Mouse (Mus musculus) embryonic facial prominence, embryonic 12.5 days (tissue): ENCODE measurements around the gene Pck1. TPM values are rescaled to one million over a fixed set of nuclear protein-coding genes. Genes with fewer than 3 reads are reported as not detected.

ENCODE experiments used
- ATAC-seq: fragments of 200-750 bp; cut with Nextera tagmentation; 2 replicates; pipeline ENCODE4 v1.8.0; 2017; ENCODE audit not compliant: insufficient number of reproducible peaks, insufficient read depth, low FRiP score, low TSS enrichment
- H3K27ac ChIP-seq: fragments of 300-500 bp; sonication (generic); 2 replicates; pipeline ENCODE4 v1.5.1; 2016; ENCODE audit warnings: mild to moderate bottlenecking
- H3K27me3 ChIP-seq: fragments of 300-500 bp; sonication (generic); 2 replicates; pipeline ENCODE4 v1.6.1; 2016; ENCODE audit warnings: mild to moderate bottlenecking, moderate library complexity
- H3K36me3 ChIP-seq: fragments of 300-500 bp; sonication (generic); 2 replicates; pipeline ENCODE4 v1.6.1; 2016; ENCODE audit warnings: mild to moderate bottlenecking
- H3K4me1 ChIP-seq: fragments of 300-500 bp; sonication (generic); 2 replicates; pipeline ENCODE4 v1.6.1; 2016
- H3K4me2 ChIP-seq: fragments of 300-500 bp; sonication (generic); replicated peaks from 2 replicates; pipeline ENCODE4 v1.6.1; 2016; ENCODE audit warnings: mild to moderate bottlenecking, moderate library complexity
- H3K4me3 ChIP-seq: fragments of 300-500 bp; sonication (generic); 2 replicates; pipeline ENCODE4 v1.5.1; 2016; ENCODE audit warnings: mild to moderate bottlenecking
- H3K9ac ChIP-seq: fragments of 300-500 bp; sonication (generic); 2 replicates; pipeline ENCODE4 v1.6.1; 2016; ENCODE audit warnings: mild to moderate bottlenecking, moderate library complexity
- H3K9me3 ChIP-seq: fragments of 300-500 bp; sonication (generic); 2 replicates; pipeline ENCODE4 v1.6.1; 2016; ENCODE audit warnings: mild to moderate bottlenecking, moderate library complexity
- WGBS: fragments of 180-500 bp; shearing (Covaris S2); methylation state at CpG from one replicate; pipeline ENCODE4 v1.1.7; 2016; 5-methylcytosine and 5-hydroxymethylcytosine counted together
- polyA plus RNA-seq: library from polyadenylated mRNA; unstranded; fragments of >200 nt; fragmentation: Nextera tagmentation; extraction: Ambion mirVana; gene quantifications from 2 replicates; pipeline ENCODE4 v1.2.1, GENCODE M21; 2016

The Pck1 gene
- polyA plus RNA-seq, 1 experiment from 2014 or later = not detected

DNA sequence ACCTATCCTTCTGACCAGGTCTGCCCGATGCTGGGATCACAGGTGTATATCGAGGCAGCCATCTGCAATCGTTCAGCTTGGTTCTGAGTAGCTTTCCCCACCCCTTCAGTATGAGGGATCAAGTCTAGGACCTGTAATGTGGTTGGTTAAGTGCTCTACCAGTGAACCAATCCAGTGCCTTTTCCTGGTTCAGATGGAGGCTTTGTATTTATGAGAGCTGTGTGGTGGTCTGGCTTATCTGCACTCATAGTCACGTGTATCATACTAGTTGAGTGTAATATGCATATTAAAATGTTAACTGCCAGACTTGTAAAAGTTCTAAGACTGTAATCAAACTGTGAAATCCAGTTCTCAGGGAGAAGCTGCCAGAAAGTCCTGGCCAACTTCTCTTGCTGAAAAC lies 26.5 kb upstream of the Pck1 start:
- Histone ChIP-seq H3K4me1 (no peaks in the 10 kb centered on the region), H3K4me2 (no peak overlapping the region), H3K4me3 (no peak overlapping the region), H3K27ac (no peak overlapping the region), H3K36me3 (no peaks in the 10 kb centered on the region), H3K9ac (no peak overlapping the region), H3K27me3 (no peaks in the 10 kb centered on the region), H3K9me3 (no peaks in the 10 kb centered on the region)
- 88% methylated on average over 4 of the region's 4 CpGs for WGBS
- no peak for ATAC-seq

DNA sequence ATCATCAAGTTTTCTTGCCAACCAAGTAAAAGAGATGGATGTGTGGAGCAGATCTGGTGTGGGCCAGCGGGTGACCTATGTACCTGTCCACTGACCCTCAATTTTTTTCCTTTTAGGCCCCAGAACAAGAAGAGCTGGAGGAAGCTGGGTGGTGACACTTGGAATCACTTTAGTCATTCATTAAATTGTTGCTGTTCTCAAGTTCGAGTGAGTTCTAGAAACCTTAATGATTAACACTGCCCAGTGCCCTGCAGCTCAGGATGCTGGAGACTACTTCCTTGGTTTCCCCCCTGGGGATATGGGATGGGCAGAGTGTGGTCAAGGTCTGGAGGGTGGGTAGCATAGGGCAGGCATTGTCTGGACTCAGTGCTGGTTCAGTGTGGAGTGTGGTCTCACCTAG lies 23.7 kb upstream of the Pck1 start:
- H3K27ac ChIP-seq = no peak overlapping the region
- H3K27me3 ChIP-seq = no peaks in the 10 kb centered on the region
- no peaks in the 10 kb centered on the region for H3K9me3 ChIP-seq
- H3K4me3 ChIP-seq = no peak overlapping the region
- H3K4me1 ChIP-seq = no peaks in the 10 kb centered on the region
- ATAC-seq = 0 out of 2 replicates have a peak, but pooled peaks have one; percentile 41
- H3K9ac ChIP-seq = no peak overlapping the region
- H3K4me2 ChIP-seq = no peak overlapping the region
- 72% methylated on average over 2 of the region's 2 CpGs for WGBS
- no peaks in the 10 kb centered on the region for H3K36me3 ChIP-seq

DNA sequence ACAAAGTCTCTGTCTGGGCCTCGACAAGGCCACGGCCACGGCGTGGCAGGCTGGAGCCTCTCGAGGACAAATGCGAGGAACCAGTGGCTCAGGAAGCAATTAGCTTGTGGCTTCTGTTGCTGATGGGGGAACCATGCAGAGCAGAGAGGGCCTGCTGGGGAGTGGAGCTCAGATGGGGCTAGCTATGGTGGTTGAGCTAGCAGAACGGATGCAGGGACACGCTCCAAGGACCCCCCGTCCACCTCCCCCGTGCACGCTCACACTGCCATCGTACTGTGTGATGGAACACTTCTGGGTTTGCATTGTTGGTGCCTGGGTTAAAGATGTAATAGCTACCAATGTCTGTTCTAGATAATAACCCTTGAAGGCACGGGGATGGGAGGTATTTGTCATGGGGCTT lies 20.6 kb upstream of the Pck1 start:
- H3K9ac ChIP-seq = no peak overlapping the region
- no peak for ATAC-seq
- no peak overlapping the region for H3K4me2 ChIP-seq
- no peaks in the 10 kb centered on the region for H3K27me3 ChIP-seq
- WGBS = 80% methylated on average over 13 of the region's 13 CpGs
- no peaks in the 10 kb centered on the region for H3K36me3 ChIP-seq
- no peaks in the 10 kb centered on the region for H3K4me1 ChIP-seq
- no peak overlapping the region for H3K4me3 ChIP-seq
- H3K27ac ChIP-seq = no peak overlapping the region
- no peaks in the 10 kb centered on the region for H3K9me3 ChIP-seq

DNA sequence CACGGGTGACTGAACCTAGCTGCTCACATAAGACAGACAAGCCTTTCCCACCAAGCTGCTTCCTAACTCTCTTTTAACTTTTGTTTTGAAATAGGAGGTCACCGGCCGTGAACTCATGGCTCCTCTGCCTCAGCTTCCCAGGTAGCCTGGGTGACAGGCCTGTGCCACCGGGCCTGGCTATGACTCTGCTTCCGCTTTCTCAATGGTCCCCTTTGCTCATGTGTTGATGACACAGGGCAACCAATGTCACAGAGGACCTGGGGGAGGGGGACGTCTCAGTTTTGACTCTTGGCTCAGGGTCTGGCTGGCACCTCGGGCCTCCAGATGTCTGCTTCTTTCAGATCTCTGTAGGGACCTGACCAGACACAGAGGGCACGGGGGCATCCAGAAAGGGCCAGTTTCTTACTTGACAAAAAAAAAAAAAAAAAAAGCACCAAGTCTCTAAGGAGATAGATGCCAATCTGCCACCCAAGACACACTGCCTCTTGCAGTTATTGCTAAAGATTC lies 20.0 kb upstream of the Pck1 start:
- Histone ChIP-seq H3K4me1 (no peaks in the 10 kb centered on the region), H3K9me3 (no peaks in the 10 kb centered on the region), H3K27me3 (no peaks in the 10 kb centered on the region), H3K4me2 (no peak overlapping the region), H3K36me3 (no peaks in the 10 kb centered on the region), H3K4me3 (no peak overlapping the region), H3K27ac (no peak overlapping the region), H3K9ac (no peak overlapping the region)
- ATAC-seq = no peak
- 73% methylated on average over 8 of the region's 8 CpGs for WGBS

DNA sequence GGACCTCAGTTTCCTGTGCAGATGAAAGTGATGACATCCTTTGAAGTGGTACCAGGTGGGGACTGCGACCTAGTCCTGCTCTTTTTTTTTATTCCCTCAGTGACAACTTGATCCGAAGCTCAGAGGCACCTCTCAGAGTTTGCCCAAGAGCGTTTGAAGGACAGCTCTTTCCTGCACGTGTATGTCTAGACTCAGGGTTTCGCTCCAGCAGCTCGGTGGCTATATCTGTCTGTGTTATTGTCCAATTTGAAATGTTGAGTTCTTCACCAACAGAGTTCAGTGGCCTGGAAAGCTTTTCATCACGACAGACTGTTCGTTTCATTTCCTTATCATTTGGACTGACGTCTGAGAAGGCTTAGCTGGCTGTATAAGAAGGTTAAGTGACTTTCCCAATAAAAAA lies 18.2 kb upstream of the Pck1 start:
- H3K27ac ChIP-seq = no peak overlapping the region
- H3K36me3 ChIP-seq = no peaks in the 10 kb centered on the region
- H3K4me2 ChIP-seq = no peak overlapping the region
- no peaks in the 10 kb centered on the region for H3K27me3 ChIP-seq
- H3K4me3 ChIP-seq = no peak overlapping the region
- 0 out of 2 replicates have a peak, but pooled peaks cover 5% of the 10 kb centered on the region for H3K4me1 ChIP-seq
- ATAC-seq = no peak
- H3K9ac ChIP-seq = no peak overlapping the region
- WGBS = 73% methylated on average over 9 of the region's 9 CpGs
- H3K9me3 ChIP-seq = no peaks in the 10 kb centered on the region

DNA sequence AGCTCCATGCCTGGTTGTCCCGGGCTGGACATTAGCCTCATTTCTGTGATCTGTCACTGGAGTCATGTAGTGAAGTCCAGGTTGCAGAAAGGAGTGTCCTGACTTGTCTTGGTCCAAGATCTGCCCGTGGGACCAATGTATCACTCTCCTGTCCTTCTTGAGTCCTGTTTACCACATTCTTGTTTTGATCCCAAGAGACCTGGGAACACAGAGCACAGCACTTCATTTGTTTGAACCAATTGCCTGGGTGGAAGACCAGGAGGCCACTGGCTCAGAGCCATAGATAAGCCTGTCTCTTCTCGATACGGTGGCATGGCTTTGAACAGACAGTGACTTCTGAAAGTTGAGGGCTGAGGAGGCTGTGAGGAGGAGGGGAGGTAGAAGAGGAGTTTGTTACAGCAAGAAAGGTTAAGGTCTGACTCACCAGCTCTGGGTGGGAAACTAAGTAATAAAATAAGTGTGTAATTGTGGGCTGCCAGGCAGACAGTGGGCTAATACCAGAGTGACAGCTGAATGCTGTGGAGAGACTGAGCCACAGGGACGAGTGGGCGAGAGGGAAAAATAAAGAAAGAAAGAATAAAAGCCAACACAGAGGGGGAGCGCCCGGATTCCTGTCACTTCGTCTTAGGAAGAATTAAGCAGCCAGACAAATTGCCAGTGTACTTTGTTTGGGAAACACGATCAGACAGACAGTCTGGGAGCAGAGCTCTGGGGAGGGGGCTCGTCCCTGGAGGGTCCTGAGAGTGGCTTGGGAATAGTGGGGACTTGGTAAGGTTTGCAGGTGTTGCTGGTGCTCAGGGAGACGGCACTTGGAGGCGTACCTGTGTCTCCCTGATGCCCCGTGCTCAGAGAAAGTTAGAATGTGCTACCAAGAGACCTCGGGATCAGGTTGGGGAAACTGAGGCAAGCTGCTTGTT lies 14.3 kb upstream of the Pck1 start:
- no peaks in the 10 kb centered on the region for H3K9me3 ChIP-seq
- no peak; the same call in 1 of the 2 replicates for ATAC-seq
- WGBS = 58% methylated on average over 15 of the region's 15 CpGs
- no peak overlapping the region for H3K9ac ChIP-seq
- 0 out of 2 replicates have a peak, but pooled peaks cover 5% of the 10 kb centered on the region for H3K4me1 ChIP-seq
- no peak overlapping the region for H3K27ac ChIP-seq
- H3K4me3 ChIP-seq = no peak overlapping the region
- H3K36me3 ChIP-seq = no peaks in the 10 kb centered on the region
- H3K27me3 ChIP-seq = no peaks in the 10 kb centered on the region
- no peak overlapping the region for H3K4me2 ChIP-seq

DNA sequence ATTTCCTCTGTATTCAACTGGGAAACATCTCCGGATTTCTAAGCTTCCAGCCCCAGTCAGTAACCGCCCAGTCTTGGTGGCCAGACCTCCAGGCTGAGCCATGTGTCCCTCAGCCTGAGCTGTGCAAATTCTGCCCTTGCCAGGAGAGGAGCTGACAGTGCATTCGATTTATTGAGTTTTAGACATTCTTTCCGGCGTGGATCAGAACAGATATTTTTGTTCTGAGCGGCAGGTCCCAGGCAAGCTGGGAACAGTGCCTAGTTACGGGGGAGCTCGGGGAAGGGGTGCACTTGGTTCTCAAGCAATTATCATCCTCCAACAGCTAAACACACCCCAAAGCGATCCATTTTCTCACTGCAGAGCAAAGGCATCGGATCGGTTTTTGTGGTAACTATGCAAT lies 9.2 kb upstream of the Pck1 start:
- no peak overlapping the region for H3K9ac ChIP-seq
- no peaks in the 10 kb centered on the region for H3K9me3 ChIP-seq
- H3K36me3 ChIP-seq = no peaks in the 10 kb centered on the region
- H3K4me3 ChIP-seq = no peak overlapping the region
- H3K27ac ChIP-seq = no peak overlapping the region
- no peak overlapping the region for H3K4me2 ChIP-seq
- no peaks in the 10 kb centered on the region for H3K27me3 ChIP-seq
- H3K4me1 ChIP-seq = 0 out of 2 replicates have a peak, but pooled peaks cover 5% of the 10 kb centered on the region
- 77% methylated on average over 11 of the region's 11 CpGs for WGBS
- no peak for ATAC-seq

DNA sequence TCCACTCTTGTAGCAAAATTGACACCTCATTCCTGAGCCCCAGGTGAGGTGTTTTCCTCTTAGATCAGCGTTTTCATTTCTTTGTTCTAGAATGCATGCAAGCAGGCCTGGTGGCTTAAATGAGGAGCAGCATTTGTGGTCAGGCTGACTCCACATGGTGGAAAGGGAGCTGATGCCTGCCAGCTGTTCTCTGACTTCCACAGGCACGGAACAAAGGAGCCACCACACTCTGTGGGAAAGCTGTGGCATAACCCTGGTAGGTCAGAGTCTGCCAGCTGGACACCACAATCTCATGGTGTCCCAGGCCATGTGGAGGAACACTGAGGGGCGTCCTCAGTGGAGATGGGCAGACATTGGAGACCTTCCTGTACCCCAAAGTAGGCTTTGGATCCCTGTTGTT lies 7.0 kb upstream of the Pck1 start:
- 63% methylated on average over 3 of the region's 3 CpGs for whole genome bisulfite sequencing
- Histone ChIP-seq H3K27ac (no peak overlapping the region), H3K9me3 (no peaks in the 10 kb centered on the region), H3K4me1 (no peaks in the 10 kb centered on the region), H3K4me2 (no peak overlapping the region), H3K9ac (no peak overlapping the region), H3K4me3 (no peak overlapping the region), H3K36me3 (no peaks in the 10 kb centered on the region), H3K27me3 (no peaks in the 10 kb centered on the region)
- no peak for ATAC-seq

DNA sequence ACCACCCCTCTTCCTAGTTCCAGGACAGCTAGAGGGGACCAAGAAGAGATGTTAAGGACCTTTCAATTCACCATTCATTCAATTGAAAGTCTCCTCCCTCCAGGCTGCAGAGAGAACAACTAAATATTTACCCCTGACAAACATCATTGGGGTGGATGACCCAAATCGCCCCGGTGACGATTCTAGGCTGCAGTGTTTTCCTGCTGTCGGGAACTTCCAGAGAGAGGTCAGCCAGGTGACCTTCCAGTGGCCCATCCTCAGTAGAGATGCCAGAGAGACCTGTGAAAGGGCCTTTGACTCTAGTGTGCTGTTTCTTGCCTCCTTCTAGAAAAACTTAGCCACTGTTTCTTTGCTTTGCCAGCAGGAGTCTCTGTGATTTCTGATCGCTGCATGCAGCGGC lies 6.1 kb upstream of the Pck1 start:
- ATAC-seq = no peak
- Histone ChIP-seq H3K27ac (no peak overlapping the region), H3K36me3 (no peaks in the 10 kb centered on the region)

DNA sequence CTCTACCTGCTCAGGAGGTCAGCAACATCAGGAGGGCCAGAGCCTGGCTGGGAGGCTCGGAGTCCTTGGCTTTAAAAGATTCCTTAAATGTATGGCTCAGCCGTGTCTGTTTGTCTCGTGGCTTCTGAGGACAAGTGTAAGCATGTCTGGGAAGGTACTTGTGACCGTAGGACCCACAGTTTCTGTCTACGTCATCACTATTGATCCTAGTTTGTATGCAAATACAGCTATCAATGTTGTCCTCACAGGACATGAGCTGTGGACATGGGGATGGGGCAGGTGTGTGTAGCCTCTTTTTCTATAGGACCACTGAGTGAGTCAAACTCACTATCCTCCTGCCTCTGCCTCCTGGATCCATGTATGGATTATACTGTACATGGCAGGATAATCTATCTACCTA lies 4.8 kb upstream of the Pck1 start:
- 84% methylated on average over 5 of the region's 5 CpGs for WGBS
- Histone ChIP-seq H3K4me2 (no peak overlapping the region), H3K27ac (no peak overlapping the region), H3K27me3 (no peaks in the 10 kb centered on the region), H3K36me3 (no peaks in the 10 kb centered on the region), H3K9ac (no peak overlapping the region), H3K9me3 (no peaks in the 10 kb centered on the region), H3K4me1 (no peaks in the 10 kb centered on the region), H3K4me3 (no peak overlapping the region)
- no peak for ATAC-seq

More for the DNA sequence above, 6.1 kb upstream of the Pck1 start:
- Histone ChIP-seq H3K4me3 (no peak overlapping the region), H3K9me3 (no peaks in the 10 kb centered on the region), H3K27me3 (no peaks in the 10 kb centered on the region), H3K4me1 (no peaks in the 10 kb centered on the region), H3K4me2 (no peak overlapping the region), H3K9ac (no peak overlapping the region)
- WGBS = 77% methylated on average over 6 of the region's 6 CpGs

DNA sequence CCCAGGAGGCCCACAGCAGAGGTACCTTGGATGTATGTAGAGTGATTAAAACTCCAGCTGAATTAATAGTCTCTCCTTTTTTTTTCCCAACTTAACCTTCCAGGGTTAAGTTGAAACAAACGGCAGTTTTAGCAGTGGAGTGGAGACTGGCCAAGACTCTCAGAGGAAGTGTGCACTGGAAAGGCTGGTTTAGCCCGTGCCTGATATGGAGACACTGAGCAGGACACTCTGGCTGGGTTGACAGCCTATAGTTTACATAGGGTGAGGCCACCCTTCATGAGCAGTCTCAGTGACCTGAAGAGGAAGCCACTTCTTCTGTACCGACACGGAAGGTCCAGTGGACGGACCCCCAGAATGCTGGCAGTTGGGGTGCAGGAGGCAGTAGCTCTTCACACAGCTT lies 1.5 kb upstream of the Pck1 start:
- H3K27me3 ChIP-seq = no peaks in the 10 kb centered on the region
- H3K9ac ChIP-seq = no peak overlapping the region
- H3K4me3 ChIP-seq = no peak overlapping the region
- ATAC-seq = no peak
- H3K9me3 ChIP-seq = no peaks in the 10 kb centered on the region
- no peaks in the 10 kb centered on the region for H3K36me3 ChIP-seq
- H3K27ac ChIP-seq = no peak overlapping the region
- H3K4me1 ChIP-seq = no peaks in the 10 kb centered on the region
- 82% methylated on average over 5 of the region's 5 CpGs for WGBS
- no peak overlapping the region for H3K4me2 ChIP-seq

DNA sequence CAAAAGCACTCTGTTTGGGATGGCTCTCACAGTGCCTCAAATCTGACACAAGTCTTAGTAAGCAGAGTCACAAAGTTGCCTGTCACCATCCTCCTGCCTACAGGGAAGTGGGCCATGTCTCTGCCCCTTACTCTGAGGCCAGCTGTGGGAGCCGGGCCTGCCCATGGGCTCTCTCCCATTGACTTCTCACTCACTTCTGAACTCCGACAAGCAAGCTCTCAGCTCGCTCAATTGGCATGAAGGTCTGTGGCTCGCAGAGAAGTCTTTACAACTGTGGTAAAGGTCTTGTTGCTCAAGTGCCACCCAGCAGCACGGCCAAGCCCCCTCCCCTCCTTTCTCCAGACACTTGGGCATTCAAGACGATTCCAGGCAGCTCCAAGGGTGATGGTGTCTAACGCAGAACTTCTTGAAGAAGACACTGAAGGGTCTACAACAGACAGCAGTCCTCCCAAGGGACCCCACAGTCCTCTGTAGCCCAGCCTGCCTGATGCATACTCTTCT lies 1.0 kb upstream of the Pck1 start:
- 87% methylated on average over 7 of the region's 7 CpGs for WGBS
- Histone ChIP-seq H3K4me1 (no peaks in the 10 kb centered on the region), H3K9ac (no peak overlapping the region), H3K9me3 (no peaks in the 10 kb centered on the region), H3K27me3 (no peaks in the 10 kb centered on the region), H3K36me3 (no peaks in the 10 kb centered on the region), H3K4me3 (no peak overlapping the region), H3K27ac (no peak overlapping the region), H3K4me2 (no peak overlapping the region)
- ATAC-seq = no peak
